Mouse (Mus musculus): Measurements from ENCODE around the gene Sim2.

The Sim2 gene

DNA sequence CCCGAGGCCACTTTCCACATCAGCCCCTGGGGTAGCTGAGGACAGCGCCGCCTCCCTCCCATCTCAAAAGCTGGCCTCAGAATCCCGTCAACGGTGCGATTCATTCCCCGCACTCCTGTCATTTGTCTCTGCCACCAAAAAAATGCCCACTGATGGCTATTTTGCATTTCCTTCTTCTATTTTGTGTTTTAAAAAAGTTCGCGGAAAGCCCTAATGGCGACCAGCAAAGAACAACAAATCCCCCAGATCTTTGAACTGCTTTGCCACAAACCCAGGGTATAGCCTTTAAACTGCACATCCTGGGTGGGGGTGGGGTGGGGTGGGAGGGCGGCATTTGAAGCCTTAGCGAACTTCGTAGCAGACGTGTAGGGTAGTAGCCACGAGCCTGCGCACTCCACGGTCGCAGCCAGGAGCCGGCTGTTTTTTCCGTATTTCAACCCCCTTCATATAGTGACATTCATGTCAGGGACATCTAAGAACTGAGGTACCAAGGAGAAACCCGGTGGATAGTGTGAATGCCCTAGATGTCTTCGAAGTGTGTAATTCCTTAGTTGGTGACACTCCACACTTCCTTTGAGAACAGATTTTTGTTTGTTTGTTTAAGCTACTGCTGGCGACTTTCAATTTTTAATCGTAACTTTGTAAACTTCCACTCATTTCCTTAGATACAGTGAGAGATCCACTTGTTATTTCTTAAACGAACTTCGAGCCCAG, 10.5 kb downstream of the Sim2 start:
- DNase-seq (ENCODE audit: low read depth, low spot score) = no peak

DNA sequence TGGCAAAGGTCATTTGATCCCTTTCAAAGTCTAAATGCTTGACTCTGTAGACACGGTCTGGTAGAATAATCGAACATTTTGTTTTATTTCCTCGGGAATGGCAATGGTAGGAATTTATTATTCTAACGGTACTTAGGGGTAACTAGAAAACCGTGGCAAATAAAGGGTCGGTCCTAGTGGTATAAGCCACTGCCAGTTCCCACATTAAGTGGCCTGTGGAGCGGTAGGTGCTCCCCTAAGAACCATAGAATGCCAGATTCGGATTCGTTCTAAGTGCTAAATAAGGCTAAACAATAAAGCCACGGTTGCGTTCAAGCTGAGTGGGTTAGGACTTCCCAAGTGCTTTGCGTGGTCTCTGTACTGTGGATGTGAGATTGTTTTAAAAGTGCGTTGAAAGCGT, 11.7 kb downstream of the Sim2 start:
- no peak for DNase-seq (ENCODE audit: low read depth, low spot score)

DNA sequence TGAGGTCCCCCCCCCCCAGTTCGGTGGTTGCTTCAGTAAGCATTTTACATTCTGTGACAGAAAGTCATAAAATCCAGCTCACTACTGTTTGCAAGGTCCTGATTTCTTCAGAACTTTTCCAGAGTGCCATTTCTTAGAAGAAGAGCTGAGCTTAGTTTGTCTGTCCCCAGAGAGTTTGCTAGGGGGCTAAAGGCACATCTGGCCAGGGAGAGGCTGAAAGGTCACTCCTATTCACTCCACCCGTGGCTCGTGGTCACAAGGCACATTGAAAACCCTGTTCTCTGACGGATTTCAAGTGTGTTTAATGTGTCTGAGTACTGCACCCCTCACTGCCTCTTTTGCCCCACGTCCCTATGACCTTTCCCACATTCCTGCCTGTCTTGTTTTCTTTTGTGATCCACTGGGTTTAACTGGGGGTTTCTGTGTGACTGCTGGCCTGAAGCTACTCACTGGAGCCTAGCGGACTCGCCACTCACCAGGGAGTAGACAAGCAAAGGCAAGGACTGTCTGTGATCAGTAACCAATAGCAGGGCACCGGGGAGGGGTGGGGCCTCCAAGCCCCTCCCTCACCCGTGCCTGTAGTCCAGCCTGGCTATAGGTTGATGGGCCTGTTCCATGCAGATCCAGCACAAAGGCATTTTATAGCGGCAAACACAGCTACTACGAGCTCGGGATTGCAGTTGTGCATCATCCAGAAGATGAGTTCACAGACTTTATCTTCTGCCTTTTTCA, 13.2 kb downstream of the Sim2 start:
- DNase-seq (ENCODE audit: low read depth, low spot score) = no peak

DNA sequence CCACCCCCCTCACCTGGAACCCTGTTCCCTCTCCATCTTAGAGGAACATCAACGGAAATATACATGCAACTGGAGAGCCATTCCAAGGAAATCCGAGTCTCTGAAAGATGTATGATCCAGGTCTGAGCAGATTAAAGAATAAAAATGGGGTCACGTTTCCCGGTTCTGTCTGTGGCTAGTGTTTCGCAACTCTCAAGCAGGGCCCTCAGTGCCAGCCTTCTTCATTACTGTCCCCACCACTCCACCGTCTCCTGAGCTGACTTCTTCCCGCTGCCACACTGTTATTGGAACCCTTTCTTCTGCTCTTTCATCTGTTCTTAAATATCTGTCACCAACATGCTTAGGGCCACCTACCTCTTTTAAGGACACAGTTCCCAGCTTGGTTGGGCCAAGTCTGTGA, 28.4 kb downstream of the Sim2 start:
- no peak for DNase-seq (ENCODE audit: low read depth, low spot score)

DNA sequence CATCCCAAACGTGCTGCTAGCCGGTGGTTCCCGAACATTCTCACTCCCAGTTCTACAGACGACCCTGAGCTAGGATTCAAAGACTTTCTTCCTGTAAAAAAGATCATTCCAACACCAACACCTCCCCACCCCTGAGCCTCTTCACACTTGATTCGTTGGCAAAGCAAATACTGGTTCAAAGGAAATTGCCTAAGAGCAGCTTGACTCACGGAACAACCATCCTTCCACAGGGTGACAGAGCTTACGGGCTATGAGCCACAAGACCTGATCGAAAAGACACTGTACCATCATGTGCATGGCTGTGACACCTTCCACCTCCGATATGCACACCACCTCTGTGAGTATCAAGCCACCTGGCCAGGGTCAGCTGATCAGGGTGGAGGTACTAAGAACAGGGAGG, 30.0 kb downstream of the Sim2 start:
- DNase-seq (ENCODE audit: low read depth, low spot score) = no peak

DNA sequence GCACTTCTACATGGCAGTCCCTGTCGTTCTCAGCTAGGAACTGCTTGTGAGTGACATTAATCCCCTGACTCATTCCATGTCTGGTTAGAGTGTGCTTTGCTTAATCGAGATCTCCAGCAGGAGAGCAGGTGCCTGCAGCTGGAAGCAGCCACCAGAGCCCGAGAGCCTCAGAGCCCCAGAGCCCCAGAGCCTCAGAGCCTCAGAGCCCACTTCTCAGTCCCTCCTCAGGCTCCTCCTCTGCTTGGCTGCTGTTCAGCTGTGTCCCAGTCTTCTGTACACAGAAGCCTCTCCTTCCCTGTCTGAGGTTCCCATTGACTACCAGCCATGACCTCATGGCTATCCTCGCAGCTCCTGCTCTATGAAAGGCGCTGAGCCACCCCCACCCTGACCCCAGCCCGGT, 32.6 kb downstream of the Sim2 start:
- DNase-seq (ENCODE audit: low read depth, low spot score) = no peak

DNA sequence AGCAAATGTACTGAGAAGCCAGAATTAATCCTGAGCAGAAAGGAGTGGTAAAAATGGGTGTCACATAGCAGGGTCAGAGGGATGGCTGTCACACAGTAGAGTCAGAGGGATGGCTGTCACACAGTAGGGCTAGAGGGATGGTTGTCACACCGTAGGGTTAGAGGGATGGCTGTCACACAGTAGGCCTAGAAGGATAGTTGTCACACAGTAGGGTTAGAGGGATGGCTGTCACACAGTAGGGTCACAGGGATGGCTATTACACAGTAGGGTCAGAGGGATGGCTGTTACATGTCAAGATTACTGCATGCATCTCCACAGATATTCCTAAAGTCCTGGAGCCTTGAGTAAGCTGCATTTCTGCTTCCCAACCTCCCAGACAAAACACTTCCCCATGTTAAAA, 33.7 kb downstream of the Sim2 start:
- DNase-seq (ENCODE audit: low read depth, low spot score) = no peak

DNA sequence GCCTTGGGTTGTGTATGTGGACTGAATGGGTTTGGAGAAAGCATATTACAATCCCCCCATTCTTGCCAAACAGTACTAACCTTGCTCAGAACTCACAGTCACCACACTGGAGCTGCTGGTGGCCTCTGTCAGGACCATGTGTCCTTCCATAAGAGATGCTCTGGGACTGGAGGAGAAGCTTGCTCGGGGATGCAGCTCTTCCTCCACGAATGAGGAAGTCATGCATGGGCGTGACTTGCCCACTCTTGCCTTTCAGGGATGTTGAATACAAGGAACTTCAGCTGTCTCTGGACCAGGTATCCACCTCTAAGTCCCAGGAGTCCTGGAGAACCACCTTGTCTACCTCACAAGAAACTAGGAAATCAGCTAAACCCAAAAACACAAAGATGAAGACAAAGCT, 37.6 kb downstream of the Sim2 start:
- no peak for DNase-seq (ENCODE audit: low read depth, low spot score)

DNA sequence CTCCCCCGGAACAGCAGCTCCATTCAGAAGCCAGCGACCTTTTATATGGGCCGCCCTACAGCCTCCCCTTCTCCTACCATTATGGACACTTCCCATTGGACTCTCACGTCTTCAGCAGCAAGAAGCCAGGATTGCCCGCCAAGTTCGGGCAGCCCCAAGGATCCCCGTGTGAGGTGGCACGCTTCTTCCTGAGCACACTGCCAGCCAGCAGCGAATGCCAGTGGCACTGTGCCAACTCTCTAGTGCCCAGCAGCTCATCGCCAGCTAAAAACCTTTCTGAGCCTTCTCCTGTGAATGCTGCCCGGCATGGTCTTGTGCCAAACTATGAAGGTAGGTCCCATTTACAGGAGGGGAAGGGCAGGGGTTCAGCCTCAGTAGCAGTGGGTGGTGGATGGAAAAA, 38.5 kb downstream of the Sim2 start:
- no peak for DNase-seq (ENCODE audit: low read depth, low spot score)

DNA sequence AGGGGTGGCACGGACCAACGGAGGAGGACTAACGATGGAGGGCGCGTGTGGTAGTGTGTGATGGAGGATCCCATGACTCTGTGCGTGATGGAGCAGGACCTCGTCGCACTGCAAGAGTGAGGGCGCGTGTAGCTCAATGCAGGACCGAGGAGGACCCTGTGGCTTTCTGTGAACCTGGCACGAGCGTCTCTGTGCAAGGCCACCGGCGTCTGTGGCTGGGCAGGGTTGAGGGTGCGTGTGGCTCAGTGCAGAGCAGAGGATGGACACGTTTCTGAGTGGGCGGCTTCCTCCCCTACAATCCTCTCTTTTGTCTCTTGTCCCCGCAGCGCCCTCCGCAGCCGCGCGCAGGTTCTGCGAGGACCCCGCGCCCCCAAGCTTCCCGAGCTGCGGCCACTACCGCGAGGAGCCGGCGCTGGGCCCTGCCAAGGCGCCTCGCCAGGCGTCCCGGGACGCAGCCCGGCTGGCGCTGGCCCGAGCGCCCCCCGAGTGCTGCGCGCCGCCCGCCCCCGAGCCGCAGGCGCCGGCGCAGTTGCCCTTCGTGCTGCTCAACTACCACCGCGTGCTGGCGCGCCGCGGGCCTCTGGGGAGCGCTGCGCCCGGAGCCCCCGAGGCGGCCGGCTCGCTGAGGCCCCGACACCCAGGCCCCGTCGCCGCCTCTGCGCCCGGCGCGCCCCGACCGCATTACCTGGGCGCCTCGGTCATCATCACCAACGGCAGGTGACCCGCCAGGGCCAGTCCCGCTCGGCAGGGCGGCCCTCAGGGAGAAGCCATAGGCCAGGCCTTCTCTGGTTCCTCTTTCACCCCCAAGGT, 40.6 kb downstream of the Sim2 start:
- no peak for DNase-seq (ENCODE audit: low read depth, low spot score)

DNA sequence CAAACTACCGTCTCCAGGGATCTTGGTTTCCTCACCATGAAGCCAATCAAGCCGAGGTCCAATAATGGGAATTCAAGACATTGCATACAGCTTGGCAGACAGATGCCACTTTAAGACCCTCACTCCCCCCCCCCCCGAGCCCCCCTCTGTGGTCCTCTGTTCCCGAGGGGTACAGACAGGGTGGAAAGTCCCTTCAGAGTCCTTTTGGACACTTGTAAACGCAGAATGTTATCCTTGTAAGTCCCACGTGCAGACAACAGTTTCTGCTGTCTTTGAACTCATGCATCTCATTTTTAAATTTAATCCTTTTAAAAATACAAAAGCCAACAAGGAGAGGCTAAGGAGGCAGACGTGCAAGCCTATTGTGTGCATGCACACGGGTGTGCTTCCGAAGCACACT, 41.5 kb downstream of the Sim2 start:
- DNase-seq (ENCODE audit: low read depth, low spot score) = no peak

DNA sequence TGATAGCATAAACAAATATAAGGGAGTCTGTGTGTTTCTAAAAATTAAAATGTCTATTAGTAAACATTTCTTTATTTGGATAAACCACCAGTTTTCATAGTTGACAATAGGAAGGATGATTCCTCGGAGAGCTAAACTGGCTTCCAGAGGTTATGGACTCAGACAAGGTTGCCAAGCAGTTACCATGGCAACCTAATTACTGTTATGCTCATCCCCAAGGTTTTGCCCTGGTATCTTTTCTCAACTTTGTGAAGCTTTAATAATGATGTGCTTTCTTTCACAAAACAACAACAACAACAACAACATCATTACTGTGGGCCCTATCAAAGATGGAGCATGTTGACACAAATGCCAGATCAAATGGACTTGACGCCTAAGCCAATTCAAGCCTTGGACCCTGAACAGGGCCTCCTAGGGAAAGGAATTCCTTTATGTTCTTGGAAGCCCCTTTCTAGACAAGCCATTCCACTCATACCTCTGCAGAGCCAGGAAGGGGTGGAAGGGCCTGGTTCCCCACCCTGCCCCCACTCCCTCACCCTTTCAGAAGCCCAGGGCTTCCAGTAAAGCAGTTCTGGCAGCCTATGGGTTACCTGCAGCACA, 43.6 kb downstream of the Sim2 start:
- no peak for DNase-seq (ENCODE audit: low read depth, low spot score)

DNA sequence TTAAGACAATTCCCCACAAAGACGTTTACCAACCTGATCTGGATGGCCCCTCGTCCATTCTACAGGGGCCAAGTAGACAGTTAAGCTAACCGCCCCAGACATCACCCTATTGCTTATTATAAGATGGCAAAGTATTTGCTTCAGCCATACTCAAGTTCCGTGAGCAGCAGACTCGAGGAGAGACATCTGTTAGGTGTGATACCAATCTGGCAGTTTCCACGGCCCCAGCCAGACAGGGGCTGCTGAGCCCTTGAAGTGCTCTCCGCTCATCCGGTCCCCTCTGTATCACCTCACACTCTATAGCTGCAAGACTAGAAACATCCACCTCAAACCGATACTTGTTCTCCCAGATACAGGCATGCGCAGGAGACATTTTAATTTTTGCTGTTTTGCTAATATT, 49.5 kb downstream of the Sim2 start:
- DNase-seq (ENCODE audit: low read depth, low spot score) = no peak

DNA sequence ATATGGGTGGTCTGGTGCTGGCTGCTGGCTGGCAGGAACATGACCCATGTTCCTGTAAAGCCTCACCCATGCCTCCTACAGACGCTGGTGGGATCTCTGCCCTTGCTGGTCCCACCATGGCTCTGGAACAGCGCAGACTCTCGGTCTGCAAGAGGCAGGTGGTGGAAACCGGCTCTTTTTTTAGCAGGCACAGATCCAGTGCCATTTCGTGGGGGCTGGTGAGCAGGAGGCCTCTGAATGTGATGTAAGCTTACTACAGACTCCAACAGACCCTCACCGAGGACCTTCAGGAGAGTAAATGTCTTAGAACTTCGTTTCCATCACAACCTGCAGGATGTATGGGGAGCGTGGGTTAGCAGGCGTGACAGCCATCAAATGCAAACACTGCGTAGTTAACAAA, 56.0 kb downstream of the Sim2 start:
- no peak for DNase-seq (ENCODE audit: low read depth, low spot score)

DNA sequence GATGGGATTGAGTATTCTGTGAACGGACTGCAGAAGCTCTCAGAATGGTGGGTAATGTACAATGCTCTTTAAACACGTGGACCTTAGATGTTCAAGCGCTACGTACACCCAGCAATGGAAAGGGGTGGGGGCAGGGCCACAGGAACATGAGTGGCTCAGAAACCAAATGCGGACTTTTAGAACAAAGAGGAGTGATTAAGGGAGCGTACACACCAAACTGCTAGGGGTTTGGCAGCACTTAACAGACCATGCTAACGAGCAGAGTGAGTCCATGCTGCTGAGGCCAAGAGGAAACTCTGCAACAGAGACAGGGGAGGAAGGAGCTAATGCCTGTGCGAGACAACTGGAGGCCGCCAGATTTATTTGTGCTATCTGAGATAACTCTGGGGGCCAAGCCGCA, 58.6 kb downstream of the Sim2 start:
- no peak for DNase-seq (ENCODE audit: low read depth, low spot score)

DNA sequence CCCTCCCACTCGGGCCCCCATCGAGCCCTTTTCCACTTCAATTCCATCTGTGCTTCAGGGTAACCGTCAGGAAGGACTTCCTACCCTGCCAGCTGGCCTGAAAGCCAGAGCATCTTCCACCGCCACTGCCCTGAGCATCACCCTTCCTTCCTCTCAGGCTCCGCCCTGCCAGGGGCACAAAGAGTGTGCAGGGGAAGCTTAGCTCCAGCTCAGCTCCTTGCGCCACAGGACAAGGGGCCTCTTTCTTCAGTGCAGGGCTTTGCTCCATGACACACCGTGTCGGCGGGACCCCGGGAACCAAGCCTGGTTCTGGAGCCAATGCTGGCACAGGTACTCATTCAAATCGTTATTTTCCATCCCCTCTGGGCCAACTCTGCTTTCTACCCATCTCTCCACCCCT, 63.4 kb downstream of the Sim2 start:
- DNase-seq (ENCODE audit: low read depth, low spot score) = no peak

DNA sequence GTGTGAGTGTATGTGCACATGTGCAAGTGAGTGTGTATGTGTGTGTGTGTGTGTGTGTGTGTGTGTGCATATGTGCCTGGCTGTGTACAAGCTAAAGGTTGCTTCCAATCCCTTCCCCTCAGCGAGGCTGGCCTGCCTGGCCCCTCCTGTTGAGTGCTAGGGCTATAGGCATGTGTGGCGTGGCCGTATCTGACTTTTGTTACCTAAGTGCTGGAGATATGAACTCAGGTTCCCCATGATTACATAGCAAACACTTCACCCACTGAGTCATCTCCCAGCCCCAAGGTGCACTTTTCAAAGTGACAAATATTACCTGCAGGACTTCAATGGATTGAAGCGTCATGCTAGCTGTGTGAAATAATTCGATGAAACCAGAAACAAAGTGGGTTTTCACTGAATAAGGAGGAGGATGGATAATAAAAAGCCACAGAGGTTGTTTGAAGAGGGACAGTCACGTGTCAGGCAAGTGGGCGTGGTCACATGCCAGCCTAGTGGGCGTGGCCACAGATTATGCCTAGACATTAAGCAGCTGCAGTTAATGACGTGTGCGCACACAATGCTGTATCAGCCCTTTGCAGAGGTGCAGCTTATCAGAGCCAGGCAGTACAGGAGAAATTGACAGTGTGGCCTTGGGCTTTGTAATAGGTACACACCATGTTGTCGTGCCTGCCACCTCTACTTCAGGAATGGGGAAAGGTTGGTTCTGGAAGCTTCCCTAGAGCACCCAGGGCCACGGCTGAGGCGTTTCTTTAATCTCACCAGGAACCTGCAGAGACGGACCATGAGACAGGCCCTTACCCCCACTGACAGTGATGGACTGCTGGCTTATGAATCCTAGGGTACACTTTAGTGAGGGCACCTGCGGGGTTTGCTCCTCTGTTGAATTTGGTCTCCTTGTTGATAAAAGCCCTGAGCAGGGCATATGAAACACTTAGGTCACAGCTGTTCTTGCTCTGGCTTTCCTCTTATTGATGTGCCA, 65.7 kb downstream of the Sim2 start:
- DNase-seq (ENCODE audit: low read depth, low spot score) = no peak

DNA sequence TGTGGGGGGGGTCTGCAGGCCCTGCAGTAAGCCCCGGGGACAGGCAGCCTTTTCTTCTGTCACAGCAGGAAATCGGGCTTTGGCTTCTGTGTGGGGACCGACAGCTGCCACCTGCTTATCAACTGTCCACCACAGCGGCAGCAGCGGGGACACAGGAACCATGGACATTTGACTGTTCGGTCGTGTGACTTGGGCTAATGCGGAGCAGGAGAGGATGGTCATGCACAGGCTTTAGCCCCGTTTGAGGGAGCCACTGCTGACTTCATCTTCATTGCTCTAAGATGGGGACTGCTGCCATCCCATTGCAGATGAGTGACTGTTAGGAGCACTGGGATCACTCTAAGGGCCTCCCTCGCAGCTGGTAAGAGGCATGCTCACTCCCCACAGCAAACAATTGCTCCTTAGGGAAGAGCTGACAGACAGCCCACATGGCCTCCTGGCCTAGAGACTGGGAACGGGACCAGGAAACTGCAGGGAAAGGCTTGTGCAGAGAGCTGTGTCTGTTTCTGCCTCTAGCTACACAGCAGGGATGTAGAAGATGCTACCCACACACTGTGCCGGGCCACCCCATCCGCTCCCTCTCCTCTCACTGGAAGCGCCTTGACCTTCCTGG, 70.4 kb downstream of the Sim2 start:
- no peak for DNase-seq (ENCODE audit: low read depth, low spot score)

DNA sequence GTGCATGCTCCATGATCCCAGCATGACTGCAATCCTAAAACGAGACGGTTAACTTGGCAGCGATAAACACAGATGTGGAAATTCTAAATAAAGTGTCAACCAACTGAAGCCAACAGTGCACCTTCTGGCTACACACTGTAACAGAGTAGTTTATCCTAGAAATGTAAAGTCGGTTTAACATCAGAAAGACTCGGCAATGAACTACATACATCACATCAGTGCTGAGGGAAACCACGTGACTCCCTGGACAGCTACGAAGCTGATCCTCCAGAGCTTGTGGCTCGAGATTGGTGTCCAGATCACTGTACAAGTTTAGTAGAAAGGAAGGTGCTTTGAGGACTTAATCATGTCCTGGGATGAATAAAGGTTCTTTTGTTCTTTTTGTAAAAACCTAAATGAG, 73.1 kb downstream of the Sim2 start:
- DNase-seq (ENCODE audit: low read depth, low spot score) = no peak

DNA sequence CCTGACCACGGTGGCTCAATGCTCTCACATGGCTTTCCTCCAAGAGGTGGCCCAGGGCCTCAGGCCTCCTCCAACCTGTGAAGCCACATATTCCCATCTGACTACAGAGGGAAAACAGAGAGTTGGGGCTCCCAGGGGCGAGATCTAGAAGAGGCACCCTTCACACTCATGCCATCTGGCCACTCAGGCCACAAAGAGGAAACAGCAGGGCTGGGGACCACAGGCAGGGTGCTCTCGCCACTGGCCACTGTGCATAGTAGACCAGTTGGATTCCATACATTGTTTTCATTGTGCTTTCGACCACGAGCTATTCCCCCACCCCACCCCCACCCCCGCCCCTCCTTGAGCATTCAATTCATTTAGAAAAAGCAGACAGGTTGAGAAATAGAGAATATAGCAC, 77.3 kb downstream of the Sim2 start:
- no peak for DNase-seq (ENCODE audit: low read depth, low spot score)

DNA sequence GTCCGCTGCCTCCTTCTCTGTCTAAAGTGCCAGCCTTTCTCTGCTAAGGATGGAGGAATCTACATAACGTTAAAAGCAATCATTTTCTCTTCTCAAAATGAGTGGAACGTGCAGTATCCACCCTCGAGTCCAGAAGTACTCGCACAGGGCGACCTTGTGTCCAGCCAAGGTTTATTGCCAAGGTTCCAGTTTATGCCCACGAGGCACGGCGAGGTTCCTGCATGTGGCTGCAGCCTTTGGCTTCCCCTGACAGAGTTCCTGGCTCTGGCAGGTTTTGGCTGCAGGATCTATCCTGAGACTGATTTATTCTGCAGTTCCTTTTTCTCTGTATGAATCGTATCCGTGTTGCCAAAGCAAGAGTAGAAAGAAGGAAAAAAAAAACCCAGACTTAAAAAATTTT, 78.3 kb downstream of the Sim2 start:
- no peak for DNase-seq (ENCODE audit: low read depth, low spot score)
